Mouse (Mus musculus): ENCODE measurements around the gene Hist1h2ag.

DNA sequence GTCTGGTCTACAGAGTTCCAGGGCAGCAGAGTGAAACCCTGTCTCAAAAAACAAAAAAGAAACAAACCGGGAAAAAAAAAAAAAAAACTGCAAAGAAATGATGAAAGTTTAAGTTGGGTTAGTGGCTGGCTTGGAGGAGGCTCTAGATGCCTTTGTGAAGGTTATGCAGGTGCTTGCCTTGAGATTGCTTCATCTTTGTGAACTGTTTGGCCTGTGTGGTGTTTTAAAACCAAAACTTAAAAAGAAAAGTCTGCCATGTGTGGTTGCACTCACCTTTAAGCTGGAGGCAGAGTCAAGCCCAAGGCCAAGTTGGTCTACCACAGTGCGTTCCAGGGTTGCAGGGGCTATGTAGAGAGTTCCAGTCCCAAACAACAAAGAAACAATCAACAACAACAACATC lies 6.3 kb upstream of the Hist1h2ag start:
- TF ChIP-seq GATA1 (IDR thresholded peaks at IDR 0.05; ENCODE audit: borderline replicate concordance, low read length) (no peak), CTCF (IDR thresholded peaks at IDR 0.05; ENCODE audit: low read depth, low read length) (no peak), TAL1 (conservative IDR thresholded peaks at IDR 0.05; ENCODE audit: low read depth, low read length) (no peak)

Data from G1E (cell line).